Mouse (Mus musculus) CH12.LX (cell line): ENCODE measurements around the gene Car5a. TPM values are rescaled to one million over a fixed set of nuclear protein-coding genes. Genes with fewer than 3 reads are reported as not detected.

Experiments used
- DNase-seq: peaks from one replicate; pipeline ENCODE4 v3.0.0-alpha.2; 2013; ENCODE audit errors: extremely low read depth
- H3K27ac ChIP-seq: 2 replicates; pipeline ENCODE4 v1.5.1; 2012; ENCODE audit warnings: low read depth, mild to moderate bottlenecking, control low read depth, moderate library complexity; ENCODE audit not compliant: insufficient read depth
- H3K27me3 ChIP-seq: replicated peaks from 2 replicates; pipeline ENCODE3; 2012; ENCODE audit warnings: inconsistent platforms
- H3K36me3 ChIP-seq, 2 experiments: replicated peaks in 1 of 2; 2 replicates each; pipeline versions ENCODE3 to v1.6.1; 2012; ENCODE audit warnings: inconsistent platforms in 1 of 2, low read length in 1 of 2, mild to moderate bottlenecking in 1 of 2, mixed read lengths in 1 of 2, moderate library complexity in 1 of 2; ENCODE audit not compliant: control insufficient read depth in 1 of 2, insufficient read depth in 1 of 2
- H3K4me1 ChIP-seq, 2 experiments: 2 replicates each; pipeline ENCODE4 v1.6.1; 2012; ENCODE audit warnings: inconsistent platforms in 1 of 2, moderate library complexity in 1 of 2; ENCODE audit not compliant: insufficient read depth in 2 of 2, control insufficient read depth in 1 of 2
- H3K4me2 ChIP-seq: 2 replicates; pipeline ENCODE4 v1.6.1; 2012; ENCODE audit warnings: low read depth, mild to moderate bottlenecking, control low read depth; ENCODE audit not compliant: poor library complexity, insufficient read depth, severe bottlenecking
- H3K4me3 ChIP-seq, 3 experiments: fragments of 150-350 bp in 1 of 3; sonication (generic) in 1 of 3; replicated peaks in 1 of 3; 2 replicates each; pipeline versions ENCODE3 to v1.5.1; 2011 to 2012; ENCODE audit warnings: low read depth in 2 of 3, low read length in 2 of 3, mild to moderate bottlenecking in 2 of 3, moderate library complexity in 2 of 3, control low read depth in 1 of 3, improper control_type of control experiment in 1 of 3, inconsistent platforms in 1 of 3, mixed read lengths in 1 of 3; ENCODE audit not compliant: poor library complexity in 1 of 3
- H3K79me2 ChIP-seq: replicated peaks from 2 replicates; pipeline ENCODE4 v1.6.1; 2012; ENCODE audit warnings: mild to moderate bottlenecking, moderate library complexity; ENCODE audit not compliant: control insufficient read depth, poor library complexity, insufficient read depth, severe bottlenecking; ENCODE audit errors: extremely low read depth
- H3K9ac ChIP-seq: 2 replicates; pipeline ENCODE4 v1.6.1; 2012; ENCODE audit warnings: low read depth, mild to moderate bottlenecking, control low read depth, moderate library complexity; ENCODE audit not compliant: insufficient read depth
- H3K9me3 ChIP-seq: replicated peaks from 2 replicates; pipeline ENCODE3; 2012; ENCODE audit warnings: low read length, inconsistent platforms, mixed read lengths
- CHD2 ChIP-seq: IDR thresholded peaks from 2 replicates; pipeline ENCODE4 v1.6.1; 2011; ENCODE audit warnings: low read length, improper control_type of control experiment
- E2F4 ChIP-seq: IDR thresholded peaks from 2 replicates; pipeline ENCODE4 v1.6.1; 2011; ENCODE audit warnings: low read depth, low read length, improper control_type of control experiment; ENCODE audit not compliant: insufficient replicate concordance
- ELF1 ChIP-seq: IDR thresholded peaks from 2 replicates; pipeline ENCODE4 v1.6.1; 2014; ENCODE audit warnings: low read depth, mild to moderate bottlenecking, inconsistent platforms, low read length, improper control_type of control experiment
- EP300 ChIP-seq: IDR thresholded peaks from 2 replicates; pipeline ENCODE4 v1.6.1; 2011; ENCODE audit warnings: low read length, improper control_type of control experiment
- ETS1 ChIP-seq: conservative IDR thresholded peaks from 2 replicates; pipeline ENCODE4 v1.6.1; 2012; ENCODE audit warnings: low read depth, mild to moderate bottlenecking, inconsistent platforms, low read length, improper control_type of control experiment, moderate library complexity
- GABPA ChIP-seq: IDR thresholded peaks from 2 replicates; pipeline ENCODE4 v1.6.1; 2012; ENCODE audit warnings: low read depth, low read length, improper control_type of control experiment, inconsistent platforms; ENCODE audit not compliant: insufficient replicate concordance
- IRF4 ChIP-seq: IDR thresholded peaks from 2 replicates; pipeline ENCODE4 v1.6.1; 2014; ENCODE audit warnings: low read depth, mild to moderate bottlenecking, inconsistent platforms, low read length, improper control_type of control experiment
- JUN ChIP-seq: IDR thresholded peaks from 2 replicates; pipeline ENCODE4 v1.6.1; 2011; ENCODE audit warnings: low read depth, mild to moderate bottlenecking, low read length, improper control_type of control experiment, moderate library complexity; ENCODE audit not compliant: insufficient read depth
- JUND ChIP-seq: conservative IDR thresholded peaks from 2 replicates; pipeline ENCODE4 v1.6.1; 2011; ENCODE audit warnings: low read depth, low read length, improper control_type of control experiment
- MAFK ChIP-seq: IDR thresholded peaks from 2 replicates; pipeline ENCODE4 v1.6.1; 2011; ENCODE audit warnings: low read length, improper control_type of control experiment; ENCODE audit not compliant: insufficient replicate concordance
- MAX ChIP-seq: IDR thresholded peaks from 2 replicates; pipeline ENCODE4 v1.6.1; 2011; ENCODE audit warnings: low read length, improper control_type of control experiment
- MAZ ChIP-seq: IDR thresholded peaks from 2 replicates; pipeline ENCODE4 v1.6.1; 2012; ENCODE audit warnings: low read depth, mild to moderate bottlenecking, inconsistent platforms, low read length, improper control_type of control experiment, moderate library complexity
- MEF2A ChIP-seq: IDR thresholded peaks from 2 replicates; pipeline ENCODE4 v1.6.1; 2014; ENCODE audit warnings: low read depth, mild to moderate bottlenecking, inconsistent platforms, low read length, improper control_type of control experiment, borderline replicate concordance
- MXI1 ChIP-seq: IDR thresholded peaks from 2 replicates; pipeline ENCODE4 v1.6.1; 2011; ENCODE audit warnings: mild to moderate bottlenecking, low read depth, low read length, improper control_type of control experiment
- MYC ChIP-seq: IDR thresholded peaks from 2 replicates; pipeline ENCODE4 v1.6.1; 2011; ENCODE audit warnings: low read depth, mild to moderate bottlenecking, improper control_type of control experiment, low read length
- NELFE ChIP-seq: IDR thresholded peaks from 2 replicates; pipeline ENCODE4 v1.6.1; 2011; ENCODE audit warnings: low read depth, low read length, improper control_type of control experiment
- POLR2AphosphoS2 ChIP-seq: IDR thresholded peaks from 2 replicates; pipeline ENCODE4 v1.6.1; 2011; ENCODE audit warnings: low read depth, low read length, improper control_type of control experiment
- RCOR1 ChIP-seq: conservative IDR thresholded peaks from 2 replicates; pipeline ENCODE4 v1.6.1; 2012; ENCODE audit warnings: low read depth, mild to moderate bottlenecking, inconsistent platforms, low read length, improper control_type of control experiment
- SIN3A ChIP-seq: IDR thresholded peaks from 2 replicates; pipeline ENCODE4 v1.6.1; 2012; ENCODE audit warnings: low read length, improper control_type of control experiment, inconsistent platforms
- SMC3 ChIP-seq: IDR thresholded peaks from 2 replicates; pipeline ENCODE4 v1.6.1; 2011; ENCODE audit warnings: low read depth, low read length, improper control_type of control experiment
- TBP ChIP-seq: conservative IDR thresholded peaks from 2 replicates; pipeline ENCODE4 v1.6.1; 2011; ENCODE audit warnings: low read depth, low read length, improper control_type of control experiment
- TCF12 ChIP-seq: IDR thresholded peaks from 2 replicates; pipeline ENCODE4 v1.6.1; 2014; ENCODE audit warnings: low read depth, mild to moderate bottlenecking, inconsistent platforms, low read length, improper control_type of control experiment
- UBTF ChIP-seq: IDR thresholded peaks from 2 replicates; pipeline ENCODE4 v1.6.1; 2012; ENCODE audit warnings: low read depth, mild to moderate bottlenecking, inconsistent platforms, low read length, improper control_type of control experiment, moderate library complexity
- USF1 ChIP-seq: IDR thresholded peaks from 2 replicates; pipeline ENCODE4 v1.6.1; 2014; ENCODE audit warnings: low read depth, mild to moderate bottlenecking, inconsistent platforms, low read length, improper control_type of control experiment
- USF2 ChIP-seq: conservative IDR thresholded peaks from 2 replicates; pipeline ENCODE4 v1.6.1; 2011; ENCODE audit warnings: low read depth, low read length, improper control_type of control experiment
- ZKSCAN1 ChIP-seq: IDR thresholded peaks from 2 replicates; pipeline ENCODE4 v1.6.1; 2012; ENCODE audit warnings: low read depth, inconsistent platforms, low read length, improper control_type of control experiment, borderline replicate concordance
- ZMIZ1 ChIP-seq: IDR thresholded peaks from 2 replicates; pipeline ENCODE4 v1.6.1; 2012; ENCODE audit warnings: low read depth, mild to moderate bottlenecking, inconsistent platforms, low read length, improper control_type of control experiment
- dilution Hi-C: fragments of 300-500 bp; cut with MboI; formaldehyde crosslinking; loops from 2 replicates; pipeline ENCODE4 v1.14.3; 2020; ENCODE audit warnings: low sequenced_read_pairs; ENCODE audit not compliant: extremely low pct_unique_long_range_greater_than_20kb, extremely low pct_ligation_motif_present
- in situ Hi-C: fragments of 300-500 bp; cut with MboI; formaldehyde crosslinking; loops from 3 replicates; pipeline ENCODE4 v1.14.3; 2019; ENCODE audit warnings: low sequenced_read_pairs, low pct_ligation_motif_present, low pct_unique_long_range_greater_than_20kb, mixed read lengths
- polyA plus RNA-seq: library from polyadenylated mRNA; unstranded; fragments of >175 nt; gene quantifications from 2 replicates; pipeline ENCODE4 v1.2.1, GENCODE M21; 2012; ENCODE audit warnings: low read depth; ENCODE audit not compliant: insufficient read length
- total RNA-seq, 2 experiments: library from RNA; depleted of rRNA; stranded (reverse); fragments of 300-350 nt in 1 of 2; fragments of >200 nt in 1 of 2; gene quantifications; 2 replicates each; pipeline ENCODE4 v1.2.3; 2012 to 2014

Gene Car5a
- total and polyA plus RNA-seq, 3 experiments, result 1.6 to 9.7 TPM; not detected in 1

DNA sequence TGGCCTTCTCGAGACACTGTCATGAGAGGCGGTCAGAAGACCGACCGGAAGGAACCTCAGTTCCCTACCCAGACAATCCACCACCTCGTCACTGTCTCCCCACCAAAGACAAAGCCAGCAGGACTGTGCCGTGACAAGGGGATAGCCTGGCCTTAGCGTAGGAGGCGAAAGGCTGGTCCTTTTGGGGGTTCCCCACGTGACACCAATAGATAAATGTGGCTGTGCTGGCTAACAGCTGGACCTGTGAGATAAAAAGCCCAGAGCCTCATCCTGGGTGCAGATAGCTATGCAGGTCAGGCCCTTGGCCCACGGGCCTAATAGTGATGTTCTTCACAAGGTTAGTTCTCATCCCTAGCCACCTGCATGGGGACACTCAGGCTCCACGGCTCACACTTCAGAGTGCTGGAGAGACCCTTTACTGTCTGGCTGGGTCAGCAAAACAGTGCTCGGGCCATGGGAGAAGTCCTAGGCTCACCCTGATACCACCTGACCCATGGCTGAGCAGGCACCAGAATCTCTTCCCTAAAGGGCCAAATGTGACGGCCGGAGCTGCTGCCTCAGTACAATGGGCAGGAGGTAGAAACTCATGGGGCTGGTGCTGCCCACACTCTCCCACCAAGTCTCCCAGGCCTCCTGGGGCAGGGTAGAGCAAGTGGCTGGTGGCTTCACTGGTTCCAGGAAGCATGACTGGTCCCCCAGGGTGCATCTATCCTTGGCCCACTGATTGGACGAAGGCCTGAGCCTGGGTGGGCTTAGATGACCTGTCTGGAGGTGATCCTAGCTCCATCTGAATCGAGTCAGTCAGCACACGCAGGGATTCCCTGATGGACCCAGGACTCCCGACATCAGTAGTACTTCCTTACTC lies 45.3 kb downstream of the Car5a start:
- TF ChIP-seq USF1, result peak; percentile 3; the same call in 1 of the 2 replicates
- 0 out of 2 replicates have a peak, but pooled peaks have one; percentile 38 for TF ChIP-seq ELF1
- TF ChIP-seq JUND, result no peak
- TF ChIP-seq USF2, result 0 out of 2 replicates have a peak, but pooled peaks have one; percentile 17
- TF ChIP-seq IRF4, result 0 out of 2 replicates have a peak, but pooled peaks have one; percentile 18
- TF ChIP-seq MXI1, result peak; percentile 54
- no peak for TF ChIP-seq ZKSCAN1
- peak; percentile 22; the same call in 1 of the 2 replicates for TF ChIP-seq SIN3A
- peak; percentile 52; the same call in 1 of the 2 replicates for TF ChIP-seq ZMIZ1
- TF ChIP-seq CHD2, result 0 out of 2 replicates have a peak, but pooled peaks have one; percentile 21
- H3K27ac ChIP-seq, result peak overlapping the region; percentile 99
- H3K4me3 ChIP-seq, result peak overlapping the region; percentile 23 to 48 (median 47)

GRCm38 (mm10) chr8:121898401-121898931 lies 46.2 kb downstream of the Car5a start:
- H3K27me3 ChIP-seq, result no peaks in the 10 kb centered on the region
- DNase-seq, result peak; percentile 98
- H3K36me3 ChIP-seq, result peaks cover 71 to 91% of the 10 kb centered on the region in 2 experiments
- peak overlapping the region; percentile 96 for H3K9ac ChIP-seq
- peak overlapping the region; percentile 99 for H3K27ac ChIP-seq
- peak overlapping the region; percentile 23 to 55 (median 48) for H3K4me3 ChIP-seq
- H3K9me3 ChIP-seq, result no peaks in the 10 kb centered on the region
- dilution Hi-C loops (no loop called here), in situ Hi-C loops (no loop called here)
- peaks cover 93% of the 10 kb centered on the region for H3K79me2 ChIP-seq
- H3K4me2 ChIP-seq, result peak overlapping the region; percentile 78
- peaks cover 28 to 80% of the 10 kb centered on the region in 2 experiments for H3K4me1 ChIP-seq
- peak; percentile 61; the same call in 1 of the 2 replicates for TF ChIP-seq CHD2
- peak; percentile 85; the same call in 1 of the 2 replicates for TF ChIP-seq MAX
- TF ChIP-seq TBP, result no peak
- peak; percentile 81; the same call in 1 of the 2 replicates for TF ChIP-seq MAZ
- no peak for TF ChIP-seq E2F4
- TF ChIP-seq MAFK, result no peak
- TF ChIP-seq JUND, result peak; percentile 90
- no peak; the same call in 1 of the 2 replicates for TF ChIP-seq ZMIZ1
- TF ChIP-seq POLR2AphosphoS2, result no peak; the same call in 1 of the 2 replicates
- peak; percentile 86 for TF ChIP-seq TCF12
- peak; percentile 64; the same call in 1 of the 2 replicates for TF ChIP-seq IRF4
- peak; percentile 97 for TF ChIP-seq SIN3A
- TF ChIP-seq MEF2A, result no peak; the same call in 1 of the 2 replicates
- TF ChIP-seq ETS1, result peak; percentile 94
- TF ChIP-seq USF1, result no peak
- peak; percentile 73 for TF ChIP-seq EP300
- no peak for TF ChIP-seq USF2
- peak; percentile 84; the same call in 1 of the 2 replicates for TF ChIP-seq MYC
- no peak for TF ChIP-seq GABPA
- peak; percentile 90 for TF ChIP-seq JUN
- TF ChIP-seq UBTF, result no peak
- no peak; the same call in 1 of the 2 replicates for TF ChIP-seq NELFE
- peak; percentile 60; the same call in 1 of the 2 replicates for TF ChIP-seq RCOR1
- no peak for TF ChIP-seq SMC3

More for the DNA sequence above, 45.3 kb downstream of the Car5a start:
- dilution Hi-C loops (no loop called here), in situ Hi-C loops (no loop called here)
- Histone ChIP-seq H3K4me1 (peaks cover 28 to 73% of the 10 kb centered on the region in 2 experiments), H3K36me3 (peaks cover 71 to 91% of the 10 kb centered on the region in 2 experiments), H3K9me3 (no peaks in the 10 kb centered on the region), H3K79me2 (peaks cover 93% of the 10 kb centered on the region), H3K4me2 (peak overlapping the region; percentile 68), H3K27me3 (no peaks in the 10 kb centered on the region), H3K9ac (peak overlapping the region; percentile 89)
- DNase-seq, result no peak
